Mouse (Mus musculus): ENCODE results near the gene Dyrk2.

Dyrk2 gene

DNA sequence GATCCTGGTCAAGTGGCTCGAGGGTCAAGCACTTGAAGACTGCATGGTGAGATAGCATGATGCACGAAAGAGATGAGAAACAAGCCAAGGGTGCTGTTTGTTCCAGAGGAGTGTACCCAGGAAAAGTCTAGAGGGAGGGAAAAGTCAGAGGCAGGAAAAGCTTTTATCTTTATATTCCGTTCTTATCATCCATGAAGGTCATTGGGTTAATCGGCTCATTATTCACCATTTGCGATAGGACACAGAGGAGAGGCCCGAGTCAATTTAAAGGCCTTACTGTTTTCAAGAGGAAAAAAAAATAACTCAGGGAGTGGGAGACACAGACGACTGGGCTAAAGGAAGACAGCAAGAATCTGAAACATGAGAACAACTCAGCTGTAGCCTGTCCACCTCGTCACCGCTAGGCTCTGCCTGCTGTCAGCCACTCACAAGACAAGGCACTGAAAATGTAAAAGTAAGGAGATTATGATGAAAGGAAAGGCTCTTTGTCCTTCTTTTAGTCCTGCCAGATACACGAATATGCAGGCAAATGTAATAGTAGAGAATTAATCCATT is 22.9 kb downstream of the Dyrk2 start:
- DNase-seq (ENCODE audit: low read depth, low spot score): no peak

DNA sequence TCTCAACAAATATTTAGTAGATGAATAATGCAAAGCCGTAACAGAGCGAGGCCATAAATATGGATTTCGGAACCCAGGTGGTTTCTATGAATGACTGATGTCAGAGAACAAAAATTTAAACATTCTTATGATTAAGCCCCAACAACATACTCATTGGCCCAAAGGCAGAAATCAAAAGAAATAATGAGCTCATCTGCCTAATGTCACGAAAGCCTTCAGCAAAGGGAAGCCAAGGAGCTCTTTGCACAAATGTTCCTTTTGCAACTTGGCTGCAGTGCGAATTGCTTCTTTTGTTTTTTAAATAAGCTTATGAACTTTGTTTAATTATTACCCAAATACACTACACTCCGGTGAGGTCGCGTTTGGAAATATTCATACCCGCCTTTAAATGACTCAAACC is 29.4 kb downstream of the Dyrk2 start:
- DNase-seq (ENCODE audit: low read depth, low spot score): no peak

DNA sequence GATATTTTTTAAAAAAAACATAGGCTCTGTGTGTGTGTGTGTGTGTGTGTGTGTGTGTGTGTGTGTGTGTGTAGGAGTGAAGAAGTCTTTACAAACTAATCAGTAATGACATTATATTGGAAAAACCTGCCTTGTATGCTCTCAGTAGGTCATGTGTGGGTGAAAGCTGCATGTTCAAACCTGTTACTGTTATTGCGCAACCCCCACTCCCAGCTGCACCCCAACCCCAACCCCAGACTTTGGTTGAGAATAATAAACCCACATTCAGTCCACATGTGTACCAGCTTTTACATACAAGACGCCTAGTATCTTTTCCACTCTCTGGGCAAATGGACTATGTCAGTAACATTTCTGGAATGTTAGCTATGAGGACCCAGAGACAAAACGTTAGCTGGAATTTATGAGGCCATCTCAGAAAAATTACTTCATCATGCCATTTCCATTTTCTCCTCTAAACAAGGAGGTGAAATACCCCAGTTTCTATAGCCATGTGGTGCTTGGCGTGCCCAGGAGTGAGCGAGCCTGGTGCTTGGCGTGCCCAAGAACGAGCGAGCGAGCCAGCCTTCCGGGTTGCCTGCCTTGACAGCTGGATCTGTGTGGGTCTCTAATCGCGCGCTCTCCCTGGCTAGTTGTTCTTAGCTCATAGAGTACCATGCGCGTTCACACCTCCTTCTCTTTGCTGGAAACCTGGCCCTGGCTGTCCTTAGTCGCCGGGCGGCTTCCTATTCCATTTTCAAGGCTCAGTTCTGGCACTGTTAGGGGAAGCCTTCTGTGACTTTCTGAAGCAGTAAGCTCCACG is 30.5 kb downstream of the Dyrk2 start:
- DNase-seq (ENCODE audit: low read depth, low spot score): no peak

DNA sequence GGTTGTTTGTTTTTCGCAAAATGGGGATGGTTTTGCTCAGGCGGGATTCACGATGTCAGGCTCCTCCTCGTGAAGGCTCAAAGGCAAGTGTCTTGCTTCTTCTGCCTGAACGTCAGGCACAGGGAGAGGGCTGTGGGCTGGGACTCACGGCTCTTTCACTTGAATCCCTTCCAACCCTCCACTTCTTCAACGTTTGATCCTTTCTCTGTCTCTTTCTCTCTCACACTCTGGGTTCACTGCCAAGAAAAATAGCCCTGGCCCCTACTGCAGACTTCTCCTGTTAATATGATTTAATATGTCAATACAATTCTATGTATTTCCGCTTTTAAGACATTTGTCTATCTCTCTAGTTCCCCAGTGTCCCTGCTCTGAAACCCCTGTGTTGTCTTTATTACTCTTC is 32.4 kb downstream of the Dyrk2 start:
- no peak for DNase-seq (ENCODE audit: low read depth, low spot score)

DNA sequence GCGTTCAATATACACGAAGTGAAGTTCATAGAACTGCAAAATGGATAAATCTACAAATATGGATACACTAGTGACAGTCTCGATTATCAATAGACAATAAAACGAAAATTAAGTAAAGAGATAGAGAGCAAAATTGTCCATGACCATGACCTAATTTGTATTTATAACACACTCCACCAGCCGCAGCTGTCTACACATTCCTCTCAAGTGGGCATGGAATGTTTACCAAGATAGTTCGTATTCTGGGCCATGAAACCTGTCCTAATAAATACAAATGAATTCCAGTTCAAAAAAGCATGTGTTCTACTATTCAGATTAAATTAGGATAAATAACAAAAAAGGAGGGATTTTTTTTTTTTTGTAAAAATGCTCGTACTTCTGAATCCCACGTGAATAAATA is 38.8 kb downstream of the Dyrk2 start:
- DNase-seq (ENCODE audit: low read depth, low spot score): no peak

DNA sequence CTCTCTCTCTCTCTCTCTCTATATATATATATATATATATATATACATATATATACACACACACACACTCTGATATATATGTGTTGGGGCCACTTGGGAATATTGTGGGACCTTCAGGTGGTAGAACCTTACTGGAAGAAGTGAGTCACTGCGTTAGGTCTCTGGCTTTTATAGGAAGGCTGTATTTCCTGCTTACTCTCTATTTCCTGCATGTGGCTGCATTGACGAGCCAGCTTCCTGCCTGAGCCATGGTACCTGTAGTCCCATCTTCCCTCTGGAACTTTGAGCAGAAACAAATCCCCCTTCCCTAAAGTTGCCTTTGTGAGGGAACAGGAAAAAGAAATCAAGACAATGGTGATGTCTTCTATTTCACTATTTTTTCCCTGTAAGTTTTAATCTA is 40.4 kb downstream of the Dyrk2 start:
- no peak for DNase-seq (ENCODE audit: low read depth, low spot score)

DNA sequence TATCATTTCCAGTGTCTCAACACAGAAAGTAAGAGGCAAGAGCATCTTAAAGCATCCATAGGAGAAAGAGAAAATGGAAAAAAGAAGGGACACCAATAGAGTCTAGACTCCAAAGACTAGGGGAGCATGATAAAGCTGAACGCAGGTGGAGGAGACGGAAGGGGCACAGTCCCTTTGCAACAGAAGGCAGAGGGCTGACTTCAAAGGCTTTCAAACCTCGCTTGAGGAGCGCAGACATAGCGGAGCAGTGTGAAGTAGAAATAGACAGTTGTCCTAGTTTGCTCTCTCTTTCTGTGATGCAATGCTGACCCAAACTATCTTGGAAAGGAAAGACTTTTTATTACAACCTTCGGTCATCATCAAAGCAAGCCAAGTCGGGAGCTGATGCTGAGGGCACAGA is 42.9 kb downstream of the Dyrk2 start:
- no peak for DNase-seq (ENCODE audit: low read depth, low spot score)

DNA sequence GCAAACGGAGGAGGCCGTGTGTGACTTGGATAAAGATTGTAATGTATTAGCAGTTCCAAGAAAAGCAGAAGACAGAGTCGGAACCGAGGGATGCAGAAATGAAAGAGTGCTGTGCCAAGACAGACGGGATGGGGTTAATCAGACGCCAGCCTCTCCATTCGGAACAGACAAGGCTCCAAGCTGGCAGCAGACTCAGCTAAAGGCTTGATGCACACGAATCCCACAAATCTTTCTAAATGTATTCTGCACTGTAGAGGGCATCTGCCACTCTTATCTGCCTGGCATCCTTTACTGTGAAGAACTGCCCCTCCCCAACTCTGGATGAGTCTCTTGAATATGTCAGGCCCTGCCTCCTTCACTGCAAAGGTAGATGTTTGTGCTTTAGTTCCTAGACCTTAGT is 45.2 kb downstream of the Dyrk2 start:
- DNase-seq (ENCODE audit: low read depth, low spot score): no peak

DNA sequence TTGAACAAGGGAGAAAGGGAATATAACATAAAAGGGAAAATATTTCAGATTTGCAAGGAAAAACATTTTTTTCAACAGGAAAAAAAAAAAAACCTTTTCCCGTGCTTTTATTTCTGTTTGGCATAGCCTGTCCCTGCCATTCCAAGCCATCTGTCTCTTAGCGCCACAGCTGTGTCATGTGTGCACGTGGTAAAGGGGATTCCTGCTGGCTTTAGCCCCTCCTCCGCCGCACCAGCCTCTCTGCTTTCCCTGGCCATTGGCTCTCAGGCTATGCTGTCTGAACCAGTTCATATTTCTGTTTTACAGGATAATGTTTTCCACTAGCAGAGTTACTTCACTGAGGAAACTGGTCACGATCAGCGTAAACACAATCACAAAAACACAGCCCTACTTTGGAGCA is 49.1 kb downstream of the Dyrk2 start:
- no peak for DNase-seq (ENCODE audit: low read depth, low spot score)

DNA sequence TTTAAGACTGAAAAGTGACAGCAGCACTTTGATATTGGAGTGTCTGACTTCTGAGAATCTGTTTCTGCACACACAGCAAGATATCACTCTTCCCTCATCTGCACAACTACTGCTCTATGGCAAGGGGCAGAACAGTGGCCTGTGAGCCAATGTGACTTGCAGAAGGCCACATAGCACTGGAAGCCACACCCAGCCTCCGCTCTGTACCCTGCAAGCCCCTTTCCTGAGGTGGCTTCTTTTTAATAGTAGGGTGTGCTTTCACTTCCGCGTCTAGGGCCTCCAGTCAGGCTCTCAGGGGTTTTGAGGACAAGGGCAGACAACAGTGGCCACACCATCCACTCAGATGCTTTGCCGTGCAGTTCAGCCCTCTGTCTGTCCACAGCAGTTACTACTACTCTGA is 50.2 kb downstream of the Dyrk2 start:
- DNase-seq (ENCODE audit: low read depth, low spot score): no peak

DNA sequence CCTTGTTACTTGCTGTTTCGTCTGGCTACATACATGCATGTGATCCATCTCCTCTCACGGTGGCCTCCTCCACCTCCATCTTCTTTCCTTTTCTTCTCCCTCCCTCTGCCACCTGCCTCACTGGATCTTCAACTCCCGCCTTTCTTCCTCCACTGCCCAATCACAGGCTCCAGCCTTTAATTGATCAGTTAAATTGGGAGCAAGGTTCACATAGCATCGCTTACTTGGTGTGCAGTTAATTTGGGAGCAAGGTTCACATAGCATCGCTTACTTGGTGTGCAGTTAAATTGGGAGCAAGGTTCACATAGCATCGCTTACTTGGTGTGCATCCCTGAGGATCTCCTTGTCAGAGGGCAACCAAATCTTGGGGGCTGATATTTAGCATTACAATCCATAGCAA is 52.9 kb downstream of the Dyrk2 start:
- DNase-seq (ENCODE audit: low read depth, low spot score): no peak

DNA sequence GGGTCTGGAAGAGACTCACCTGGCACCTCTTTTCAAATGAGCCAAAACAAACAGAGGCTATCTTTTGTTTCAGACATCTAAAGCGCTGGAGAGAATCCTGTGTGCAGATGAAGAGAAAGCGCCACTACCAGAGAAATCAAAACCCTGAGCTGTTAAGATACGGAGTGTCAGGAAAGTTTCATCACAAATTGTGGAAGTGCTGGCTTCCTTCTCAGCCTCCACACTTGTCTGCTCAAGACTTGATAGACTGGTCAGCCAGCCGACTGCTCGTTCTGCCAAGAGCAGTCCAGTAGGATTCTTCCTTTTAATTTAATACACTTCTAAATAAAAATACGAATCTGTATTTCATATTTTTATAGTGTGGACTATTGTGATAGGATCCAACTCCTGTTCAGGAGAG is 58.1 kb downstream of the Dyrk2 start:
- DNase-seq (ENCODE audit: low read depth, low spot score): no peak

DNA sequence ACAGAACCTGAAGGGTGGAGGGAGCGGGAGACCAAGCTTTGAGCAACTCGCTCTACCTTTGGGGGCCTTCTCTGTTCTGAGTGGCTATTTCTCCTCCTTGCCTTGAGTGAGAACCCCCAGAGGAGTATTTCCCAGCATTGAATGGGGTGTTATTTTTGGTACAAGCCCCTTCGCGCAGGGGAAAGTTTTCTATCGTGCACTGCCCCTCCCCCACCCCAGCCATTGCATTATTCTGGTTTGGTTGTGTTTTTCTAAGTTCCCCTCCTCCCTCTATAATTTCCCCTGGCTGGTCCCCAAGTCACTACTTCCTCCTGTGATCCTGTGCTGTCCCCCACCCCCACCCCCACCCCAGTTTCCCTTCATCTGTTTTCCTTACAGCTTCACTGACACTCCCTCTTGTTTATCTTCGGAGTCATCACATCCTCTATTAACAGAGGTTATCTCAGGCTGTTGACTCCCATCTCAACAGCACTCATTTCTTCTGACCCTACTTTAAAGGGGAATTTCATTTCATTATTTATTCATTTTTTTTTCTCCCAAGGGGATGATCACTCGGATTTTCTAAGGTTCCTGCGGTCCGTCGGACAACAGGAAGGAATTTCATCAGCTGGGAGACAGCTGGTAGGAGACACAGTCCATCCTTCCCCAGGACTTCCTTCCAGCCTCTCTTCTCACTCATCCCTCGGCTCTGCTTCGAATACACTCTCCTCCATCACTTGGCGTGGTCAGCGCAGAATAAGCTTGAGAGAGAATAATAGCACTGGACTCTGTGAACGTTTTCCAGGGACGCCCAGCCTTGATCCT is 58.9 kb downstream of the Dyrk2 start:
- DNase-seq (ENCODE audit: low read depth, low spot score): no peak
